Mouse (Mus musculus): ENCODE measurements around the gene Polr2e. TPM values are rescaled to one million over a fixed set of nuclear protein-coding genes. Genes with fewer than 3 reads are reported as not detected.

Polr2e gene
- polyA plus RNA-seq (2015; fragmentation: Nextera tagmentation; extraction: Ambion mirVana) = 66.8 and 70.1 TPM in 2 replicates

- H3K4me1 ChIP-seq (ENCODE audit: control insufficient read depth, low read depth, low read length) = peaks cover 18% of the 10 kb centered on the region
- WGBS (ENCODE audit: insufficient replicate concordance) = under 1% methylated on average over 40 of the region's 40 CpGs
- H3K9ac ChIP-seq (ENCODE audit: low read depth, low read length) = peak within 1 kb of the TSS; percentile 84
- peak; percentile 98 for ATAC-seq (ENCODE audit: low read depth)
- peak within 1 kb of the TSS; percentile 90 for H3K4me2 ChIP-seq (ENCODE audit: low read depth, low read length)
- H3K9me3 ChIP-seq (replicated peaks; ENCODE audit: control insufficient read depth, low read length) = no peaks in the 10 kb centered on the region
- peak within 1 kb of the TSS; percentile 87 for H3K4me3 ChIP-seq (ENCODE audit: low read depth, low read length)
- H3K36me3 ChIP-seq (ENCODE audit: control insufficient read depth, insufficient read depth) = peaks cover 26% of the 10 kb centered on the region
- H3K27me3 ChIP-seq (ENCODE audit: control insufficient read depth, insufficient read depth, low read depth, low read length) = no peaks in the 10 kb centered on the region
- peak within 1 kb of the TSS; percentile 65 for H3K27ac ChIP-seq (ENCODE audit: low read length)
These were observed at the start of gene Polr2e for GRCm38 (mm10) chr10:80039559-80039979. Gene Polr2e, minus strand, starts transcription at chr10:80039795.

- no peak overlapping the region for H3K9ac ChIP-seq (ENCODE audit: low read depth, low read length)
- H3K36me3 ChIP-seq (ENCODE audit: control insufficient read depth, insufficient read depth) = peaks cover 3% of the 10 kb centered on the region
- no peak overlapping the region for H3K4me2 ChIP-seq (ENCODE audit: low read depth, low read length)
- H3K27me3 ChIP-seq (ENCODE audit: control insufficient read depth, insufficient read depth, low read depth, low read length) = no peaks in the 10 kb centered on the region
- peaks cover 28% of the 10 kb centered on the region for H3K4me1 ChIP-seq (ENCODE audit: control insufficient read depth, low read depth, low read length)
- ATAC-seq (ENCODE audit: low read depth) = 0 out of 2 replicates have a peak, but pooled peaks have one; percentile 16
- H3K27ac ChIP-seq (ENCODE audit: low read length) = no peak overlapping the region
- no peaks in the 10 kb centered on the region for H3K9me3 ChIP-seq (replicated peaks; ENCODE audit: control insufficient read depth, low read length)
- H3K4me3 ChIP-seq (ENCODE audit: low read depth, low read length) = no peak overlapping the region
- 61% methylated on average over 4 of the region's 4 CpGs for WGBS (ENCODE audit: insufficient replicate concordance)
These were observed 49.6 kb upstream of the Polr2e start for GRCm38 (mm10) chr10:80089146-80089545.

- Histone ChIP-seq H3K9ac (ENCODE audit: low read depth, low read length) (no peak overlapping the region), H3K4me2 (ENCODE audit: low read depth, low read length) (no peak overlapping the region), H3K27me3 (ENCODE audit: control insufficient read depth, insufficient read depth, low read depth, low read length) (no peaks in the 10 kb centered on the region), H3K27ac (ENCODE audit: low read length) (peak overlapping the region; percentile 75), H3K4me3 (ENCODE audit: low read depth, low read length) (no peak overlapping the region), H3K9me3 (replicated peaks; ENCODE audit: control insufficient read depth, low read length) (no peaks in the 10 kb centered on the region), H3K4me1 (ENCODE audit: control insufficient read depth, low read depth, low read length) (peaks cover 35% of the 10 kb centered on the region), H3K36me3 (ENCODE audit: control insufficient read depth, insufficient read depth) (peaks cover 10% of the 10 kb centered on the region)
- no peak for ATAC-seq (ENCODE audit: low read depth)
- 44% methylated on average over 8 of the region's 8 CpGs for WGBS (ENCODE audit: insufficient replicate concordance)
These were observed 47.9 kb upstream of the Polr2e start for GRCm38 (mm10) chr10:80087483-80087882.

- Histone ChIP-seq H3K27ac (ENCODE audit: low read length) (peak overlapping the region; percentile 75), H3K27me3 (ENCODE audit: control insufficient read depth, insufficient read depth, low read depth, low read length) (no peaks in the 10 kb centered on the region), H3K36me3 (ENCODE audit: control insufficient read depth, insufficient read depth) (peaks cover 16% of the 10 kb centered on the region), H3K4me3 (ENCODE audit: low read depth, low read length) (no peak overlapping the region), H3K4me2 (ENCODE audit: low read depth, low read length) (0 out of 2 replicates have a peak overlapping the region, but pooled peaks have one; percentile 5), H3K9me3 (replicated peaks; ENCODE audit: control insufficient read depth, low read length) (no peaks in the 10 kb centered on the region), H3K4me1 (ENCODE audit: control insufficient read depth, low read depth, low read length) (peaks cover 41% of the 10 kb centered on the region), H3K9ac (ENCODE audit: low read depth, low read length) (no peak overlapping the region; the same call in 1 of the 2 replicates)
- WGBS (ENCODE audit: insufficient replicate concordance) = 31% methylated on average over 3 of the region's 3 CpGs
- no peak for ATAC-seq (ENCODE audit: low read depth)
These were observed 47.3 kb upstream of the Polr2e start for GRCm38 (mm10) chr10:80086847-80087246.

GRCm38 (mm10) chr10:80084817-80085487 is 45.4 kb upstream of the Polr2e start:
- H3K36me3 ChIP-seq (ENCODE audit: control insufficient read depth, insufficient read depth) = peaks cover 12% of the 10 kb centered on the region
- no peak overlapping the region for H3K9ac ChIP-seq (ENCODE audit: low read depth, low read length)
- H3K27me3 ChIP-seq (ENCODE audit: control insufficient read depth, insufficient read depth, low read depth, low read length) = no peaks in the 10 kb centered on the region
- ATAC-seq (ENCODE audit: low read depth) = no peak
- H3K4me3 ChIP-seq (ENCODE audit: low read depth, low read length) = no peak overlapping the region
- H3K27ac ChIP-seq (ENCODE audit: low read length) = no peak overlapping the region
- H3K9me3 ChIP-seq (replicated peaks; ENCODE audit: control insufficient read depth, low read length) = no peaks in the 10 kb centered on the region
- H3K4me1 ChIP-seq (ENCODE audit: control insufficient read depth, low read depth, low read length) = peaks cover 56% of the 10 kb centered on the region
- 78% methylated on average over 9 of the region's 9 CpGs for WGBS (ENCODE audit: insufficient replicate concordance)
- no peak overlapping the region for H3K4me2 ChIP-seq (ENCODE audit: low read depth, low read length)

GRCm38 (mm10) chr10:80081075-80081474 is 41.5 kb upstream of the Polr2e start:
- 22% methylated on average over 3 of the region's 3 CpGs for WGBS (ENCODE audit: insufficient replicate concordance)
- no peaks in the 10 kb centered on the region for H3K27me3 ChIP-seq (ENCODE audit: control insufficient read depth, insufficient read depth, low read depth, low read length)
- H3K9me3 ChIP-seq (replicated peaks; ENCODE audit: control insufficient read depth, low read length) = no peaks in the 10 kb centered on the region
- peak overlapping the region; percentile 98 for H3K27ac ChIP-seq (ENCODE audit: low read length)
- peak; percentile 93 for ATAC-seq (ENCODE audit: low read depth)
- peaks cover 15% of the 10 kb centered on the region for H3K36me3 ChIP-seq (ENCODE audit: control insufficient read depth, insufficient read depth)
- H3K9ac ChIP-seq (ENCODE audit: low read depth, low read length) = peak overlapping the region; percentile 74
- H3K4me2 ChIP-seq (ENCODE audit: low read depth, low read length) = peak overlapping the region; percentile 87
- peak overlapping the region; percentile 53 for H3K4me3 ChIP-seq (ENCODE audit: low read depth, low read length)
- peaks cover 37% of the 10 kb centered on the region for H3K4me1 ChIP-seq (ENCODE audit: control insufficient read depth, low read depth, low read length)

GRCm38 (mm10) chr10:80080396-80081070 is 40.9 kb upstream of the Polr2e start:
- Histone ChIP-seq H3K4me1 (ENCODE audit: control insufficient read depth, low read depth, low read length) (peaks cover 39% of the 10 kb centered on the region), H3K4me3 (ENCODE audit: low read depth, low read length) (peak overlapping the region; percentile 53), H3K9ac (ENCODE audit: low read depth, low read length) (peak overlapping the region; percentile 74), H3K4me2 (ENCODE audit: low read depth, low read length) (peak overlapping the region; percentile 87), H3K9me3 (replicated peaks; ENCODE audit: control insufficient read depth, low read length) (no peaks in the 10 kb centered on the region), H3K36me3 (ENCODE audit: control insufficient read depth, insufficient read depth) (peaks cover 15% of the 10 kb centered on the region), H3K27ac (ENCODE audit: low read length) (peak overlapping the region; percentile 98), H3K27me3 (ENCODE audit: control insufficient read depth, insufficient read depth, low read depth, low read length) (no peaks in the 10 kb centered on the region)
- WGBS (ENCODE audit: insufficient replicate concordance) = 39% methylated on average over 16 of the region's 16 CpGs
- ATAC-seq (ENCODE audit: low read depth) = peak; percentile 89

- no peak overlapping the region for H3K4me2 ChIP-seq (ENCODE audit: low read depth, low read length)
- no peak overlapping the region for H3K4me3 ChIP-seq (ENCODE audit: low read depth, low read length)
- H3K4me1 ChIP-seq (ENCODE audit: control insufficient read depth, low read depth, low read length) = peaks cover 46% of the 10 kb centered on the region
- WGBS (ENCODE audit: insufficient replicate concordance) = 53% methylated on average over 1 of the region's 1 CpGs
- H3K27me3 ChIP-seq (ENCODE audit: control insufficient read depth, insufficient read depth, low read depth, low read length) = no peaks in the 10 kb centered on the region
- ATAC-seq (ENCODE audit: low read depth) = no peak
- H3K27ac ChIP-seq (ENCODE audit: low read length) = no peak overlapping the region
- no peaks in the 10 kb centered on the region for H3K9me3 ChIP-seq (replicated peaks; ENCODE audit: control insufficient read depth, low read length)
- H3K9ac ChIP-seq (ENCODE audit: low read depth, low read length) = no peak overlapping the region
- peaks cover 11% of the 10 kb centered on the region for H3K36me3 ChIP-seq (ENCODE audit: control insufficient read depth, insufficient read depth)
These were observed 38.8 kb upstream of the Polr2e start for GRCm38 (mm10) chr10:80078366-80078765.

GRCm38 (mm10) chr10:80077312-80077711 is 37.7 kb upstream of the Polr2e start:
- 77% methylated on average over 5 of the region's 5 CpGs for WGBS (ENCODE audit: insufficient replicate concordance)
- Histone ChIP-seq H3K4me2 (ENCODE audit: low read depth, low read length) (no peak overlapping the region), H3K9me3 (replicated peaks; ENCODE audit: control insufficient read depth, low read length) (no peaks in the 10 kb centered on the region), H3K4me3 (ENCODE audit: low read depth, low read length) (no peak overlapping the region), H3K27me3 (ENCODE audit: control insufficient read depth, insufficient read depth, low read depth, low read length) (no peaks in the 10 kb centered on the region), H3K36me3 (ENCODE audit: control insufficient read depth, insufficient read depth) (peaks cover 6% of the 10 kb centered on the region), H3K4me1 (ENCODE audit: control insufficient read depth, low read depth, low read length) (peaks cover 47% of the 10 kb centered on the region), H3K27ac (ENCODE audit: low read length) (no peak overlapping the region), H3K9ac (ENCODE audit: low read depth, low read length) (no peak overlapping the region)
- no peak for ATAC-seq (ENCODE audit: low read depth)

All from liver, embryonic 16.5 days (tissue).